Mouse (Mus musculus): Measurements from ENCODE around the gene Ccdc148.

GRCm38 (mm10) chr2:59202930-59203329, 42.4 kb upstream of the Ccdc148 start:
- TF ChIP-seq CTCF (IDR thresholded peaks at IDR 0.05 in 2 of 3, conservative IDR thresholded peaks at IDR 0.05 in 1 of 3; ENCODE audit: control insufficient read depth in 1 of 3, insufficient read depth in 1 of 3, low read depth in 2 of 3, low read length in 3 of 3, poor library complexity in 1 of 3, severe bottlenecking in 1 of 3): no peak
- no peak for TF ChIP-seq GATA1 (IDR thresholded peaks at IDR 0.05; ENCODE audit: low read depth, low read length)
- TF ChIP-seq MXI1 (IDR thresholded peaks at IDR 0.05; ENCODE audit: low read depth, low read length): no peak
- TF ChIP-seq MYC (IDR thresholded peaks at IDR 0.05; ENCODE audit: low read depth, low read length): no peak
- no peak for TF ChIP-seq TCF12 (IDR thresholded peaks at IDR 0.05; ENCODE audit: low read depth, low read length)
- TF ChIP-seq POLR2A (IDR thresholded peaks at IDR 0.05; ENCODE audit: control insufficient read depth in 1 of 2, insufficient read depth in 1 of 2, low read depth in 1 of 2, low read length in 2 of 2, poor library complexity in 1 of 2): no peak
- no peak for TF ChIP-seq GABPA (IDR thresholded peaks at IDR 0.05; ENCODE audit: low read depth, low read length)

All from MEL (cell line).